Mouse (Mus musculus) adrenal gland, adult (tissue): ENCODE results near the gene Prmt1.
A peak's percentile ranks its signal among the peaks of the same experiment; 100 is the strongest.

Source experiments
- DNase-seq, 2 experiments: peaks; one replicate each; pipeline ENCODE4 v3.0.0; 2022 to 2023; ENCODE audit warnings: low spot score in 1 of 2; ENCODE audit not compliant: inconsistent age in 2 of 2

Prmt1 gene

GRCm38 (mm10) chr7:44983944-44984832 is 2.2 kb downstream of the Prmt1 start:
- no peak for DNase-seq

GRCm38 (mm10) chr7:44983085-44983484 is 3.3 kb downstream of the Prmt1 start:
- peak; percentile 87 to 97 for DNase-seq

DNA sequence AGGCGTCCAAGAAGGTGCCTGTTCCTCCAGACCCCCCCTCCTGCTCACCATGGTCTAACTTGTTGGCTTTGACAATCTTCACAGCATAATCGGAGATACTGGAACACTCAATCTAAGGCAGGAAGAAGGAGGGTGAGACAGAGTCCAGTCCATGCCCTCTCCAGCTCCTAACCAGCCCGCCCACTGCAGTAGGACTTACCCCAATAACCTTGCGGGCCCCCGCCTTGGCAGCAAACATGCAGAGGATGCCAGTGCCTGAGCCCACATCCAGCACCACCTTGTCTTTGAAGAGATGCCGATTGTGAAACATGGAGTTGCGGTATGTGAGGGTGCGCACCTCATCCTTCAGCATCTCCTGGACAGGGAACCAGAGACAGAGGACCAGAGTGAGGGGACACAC is 4.8 kb downstream of the Prmt1 start:
- DNase-seq: no peak

GRCm38 (mm10) chr7:44978300-44978699 is 8.1 kb downstream of the Prmt1 start:
- no peak for DNase-seq

DNA sequence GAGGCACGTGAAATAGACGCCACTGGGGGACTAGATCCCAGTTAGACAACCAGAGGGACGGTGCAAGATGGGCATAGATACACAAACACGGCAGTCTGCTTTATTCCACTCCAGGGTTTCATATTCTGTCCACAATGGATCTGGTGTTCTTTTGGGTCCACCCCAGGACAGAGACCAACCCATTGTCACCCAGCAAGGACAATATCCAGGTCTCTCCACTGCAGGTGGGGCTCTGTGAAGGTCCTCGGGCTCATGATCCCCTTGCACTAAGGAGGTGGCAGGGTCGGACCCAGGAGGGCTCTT is 11.3 kb downstream of the Prmt1 start:
- DNase-seq: peak in 1 of 2 experiments; percentile 56

DNA sequence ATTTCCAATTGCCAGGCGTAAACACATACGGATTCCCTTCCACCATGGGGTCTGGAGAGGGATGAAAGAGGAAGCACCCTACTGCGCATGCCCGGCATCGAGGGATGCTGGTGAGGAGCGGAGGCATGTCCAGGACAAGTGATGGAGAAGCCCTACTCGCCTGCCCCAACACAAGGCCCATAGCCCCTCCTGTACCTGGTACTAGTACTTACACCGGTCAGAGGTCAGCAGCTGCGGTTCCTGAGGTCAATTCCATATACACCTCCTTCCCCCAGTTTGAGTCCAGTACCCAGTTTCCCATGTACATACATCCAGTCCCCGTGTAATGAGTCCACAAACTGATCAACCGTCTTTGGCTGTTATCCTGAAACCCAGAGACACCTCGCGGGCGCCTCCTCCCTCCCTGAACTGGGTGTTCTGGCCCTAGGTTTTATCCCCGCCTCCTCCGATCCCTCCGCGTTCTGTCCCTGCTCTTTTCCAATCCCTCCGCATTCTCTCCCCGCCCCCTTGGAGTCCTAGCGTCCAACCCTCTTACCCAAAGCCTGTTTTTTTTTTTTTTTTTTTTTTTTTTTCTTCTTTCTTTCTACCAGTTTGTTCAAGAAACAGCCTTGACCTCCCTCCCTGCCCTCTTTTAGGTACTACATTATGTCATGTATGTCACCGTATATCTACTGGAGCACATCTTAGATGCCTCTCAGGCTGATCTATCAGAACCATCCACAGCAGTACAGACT is 11.8 kb downstream of the Prmt1 start, which contains the start of gene Cpt1c:
Cpt1c (minus strand) TSS at position 469 of the 734 bp plus-strand sequence.
- peak; percentile 87 to 93 for DNase-seq

DNA sequence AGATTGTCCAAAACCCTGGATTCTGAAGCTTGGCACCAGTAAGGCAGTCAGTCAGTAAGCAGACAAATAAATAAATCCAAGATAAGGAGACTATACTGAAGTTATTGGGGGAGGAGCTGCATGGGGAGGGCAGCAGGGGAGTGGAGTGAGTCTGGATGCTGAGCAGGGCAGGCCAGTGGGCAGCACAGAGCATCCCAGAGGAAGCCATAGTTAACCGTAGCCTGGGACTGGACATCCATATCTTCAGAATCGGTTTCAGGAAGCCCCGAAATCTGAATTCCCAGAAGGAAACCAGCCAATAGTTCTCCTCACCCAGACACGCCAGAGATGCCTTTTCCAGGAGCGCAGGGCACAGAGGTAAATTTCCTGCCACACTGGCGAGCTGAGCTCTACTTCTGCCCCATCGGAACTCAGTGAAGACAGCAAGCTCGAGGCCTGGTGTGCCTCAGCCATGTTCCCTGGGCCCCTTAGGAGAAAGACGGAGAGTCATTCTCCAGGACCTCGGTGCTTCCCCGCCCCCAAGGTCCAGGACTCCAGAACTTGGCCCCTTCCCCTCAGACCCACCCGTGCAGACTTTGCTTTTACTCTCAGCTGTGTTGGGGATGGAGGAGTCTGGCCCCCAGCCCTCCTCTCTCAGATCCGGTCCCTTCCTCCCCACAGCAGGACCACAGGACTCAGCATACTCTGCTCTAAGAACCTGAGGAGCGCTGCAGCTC is 12.8 kb downstream of the Prmt1 start:
- peak in 1 of 2 experiments; percentile 54 for DNase-seq

DNA sequence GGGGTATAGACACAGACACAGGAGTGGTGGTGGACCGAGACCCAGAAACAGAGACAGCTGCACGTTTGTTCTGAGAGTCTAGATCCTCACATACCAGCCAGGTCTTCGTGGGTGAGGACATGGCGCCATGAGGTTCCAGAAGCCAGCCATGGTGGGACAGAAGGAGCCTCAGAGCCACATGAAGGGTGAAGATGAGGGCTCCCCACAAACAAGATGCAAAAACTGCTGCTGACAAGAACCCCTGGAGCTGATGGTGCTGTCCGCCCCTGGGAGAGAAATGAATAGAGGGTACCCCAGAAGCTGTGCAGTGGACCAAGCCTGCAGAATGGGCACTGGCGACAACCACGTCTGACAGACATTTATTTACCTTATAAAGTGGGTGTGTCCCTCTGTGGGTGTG is 15.2 kb downstream of the Prmt1 start:
- DNase-seq: no peak

DNA sequence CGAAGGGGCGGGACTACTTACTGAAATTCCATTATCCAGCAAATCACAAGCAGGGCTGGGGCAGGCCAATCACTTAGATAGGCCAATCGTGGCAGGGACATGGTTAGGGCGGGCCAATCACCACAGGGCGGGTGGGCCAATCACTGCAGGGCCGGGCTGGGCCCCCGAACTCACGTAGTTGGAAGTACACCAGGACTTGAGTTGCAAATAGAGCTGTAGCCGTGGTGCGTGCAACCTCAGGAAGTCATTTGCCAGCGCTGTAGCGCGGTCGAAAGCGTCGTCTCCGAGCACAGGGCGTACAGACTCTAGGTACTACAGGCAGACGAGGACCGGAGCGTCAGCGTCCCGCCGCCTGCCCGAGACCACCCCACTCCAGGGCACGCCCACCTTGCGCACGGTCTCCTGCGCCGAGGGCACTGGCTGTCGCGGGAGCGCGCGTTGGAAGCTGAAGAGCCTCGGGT is 16.1 kb downstream of the Prmt1 start:
- peak; percentile 90 to 96 for DNase-seq

DNA sequence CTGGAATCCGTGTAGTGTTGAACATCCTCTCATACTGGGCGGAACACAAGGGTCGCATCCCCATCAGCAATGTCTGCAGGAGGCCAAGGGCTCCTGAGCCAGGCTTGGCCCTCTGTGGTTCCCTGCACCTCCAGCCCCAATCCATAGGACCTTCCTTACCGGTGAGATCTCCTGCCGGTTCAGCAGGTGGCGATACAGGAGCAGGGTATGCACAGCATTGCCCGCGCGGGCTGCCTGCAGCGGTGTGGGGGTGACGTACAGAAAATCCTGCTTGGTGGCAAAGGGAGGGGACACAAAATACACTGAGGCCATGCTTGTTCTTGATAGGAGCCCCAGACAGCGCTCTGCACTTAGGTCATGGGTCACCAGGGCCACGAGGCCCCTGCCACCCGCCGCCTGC is 19.7 kb downstream of the Prmt1 start:
- no peak for DNase-seq

DNA sequence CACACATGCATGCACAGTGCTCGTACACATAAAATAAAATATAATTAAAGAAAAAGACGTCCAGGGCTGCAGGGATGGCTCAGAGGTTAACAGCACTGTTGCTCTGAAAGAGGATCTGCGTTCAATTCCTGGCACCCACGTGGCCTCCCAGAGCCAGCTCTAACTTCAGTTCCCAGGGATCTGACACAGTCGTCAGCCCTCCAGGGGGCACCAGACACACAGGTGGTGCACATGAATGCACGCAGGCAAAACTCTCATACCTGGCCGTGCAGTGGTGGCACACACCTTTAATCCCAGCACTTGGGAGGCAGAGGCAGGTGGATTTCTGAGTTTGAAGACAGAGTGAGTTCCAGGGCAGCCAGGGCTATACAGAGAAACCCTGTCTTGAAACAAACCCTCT is 20.4 kb downstream of the Prmt1 start:
- no peak for DNase-seq

DNA sequence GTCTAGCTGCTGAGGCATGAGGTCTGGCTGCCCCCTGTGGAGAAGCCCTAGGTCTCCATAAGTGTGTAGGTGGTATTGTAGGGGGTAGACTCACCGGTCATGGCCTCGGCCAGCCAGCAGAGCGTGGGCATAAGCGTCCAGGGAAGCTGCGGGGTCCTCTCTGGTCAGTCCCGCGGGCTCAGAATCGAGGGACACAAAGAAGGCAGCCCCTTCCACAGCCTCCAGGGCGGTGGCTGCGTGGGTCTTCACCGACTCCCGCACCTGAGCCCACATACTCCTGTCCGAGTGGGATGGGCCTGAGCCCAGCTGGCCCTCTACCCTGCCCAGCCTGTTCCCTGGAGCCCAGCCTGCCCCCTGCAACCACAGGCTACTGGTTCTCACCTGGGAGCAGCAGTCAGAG is 21.4 kb downstream of the Prmt1 start:
- peak in 1 of 2 experiments; percentile 6 for DNase-seq

DNA sequence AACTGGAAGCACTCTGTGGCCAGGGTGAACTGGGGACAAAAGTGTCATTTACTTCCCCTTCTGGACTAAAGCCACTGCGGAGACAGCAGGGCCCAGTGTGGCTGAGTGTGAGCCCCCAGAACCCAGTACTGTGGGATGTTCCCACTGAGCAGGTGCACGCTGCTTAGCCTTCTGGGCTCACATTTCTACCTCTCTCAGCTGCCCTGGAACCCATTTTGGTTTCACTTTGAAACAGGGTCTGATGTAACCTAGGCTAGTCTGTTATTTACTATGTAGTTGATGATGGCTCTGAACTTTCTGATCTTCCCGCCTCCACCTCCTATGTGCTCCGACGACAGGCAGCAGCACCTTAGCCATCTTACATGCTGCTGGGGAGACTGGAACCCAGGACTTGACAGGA is 23.5 kb downstream of the Prmt1 start:
- DNase-seq: no peak

DNA sequence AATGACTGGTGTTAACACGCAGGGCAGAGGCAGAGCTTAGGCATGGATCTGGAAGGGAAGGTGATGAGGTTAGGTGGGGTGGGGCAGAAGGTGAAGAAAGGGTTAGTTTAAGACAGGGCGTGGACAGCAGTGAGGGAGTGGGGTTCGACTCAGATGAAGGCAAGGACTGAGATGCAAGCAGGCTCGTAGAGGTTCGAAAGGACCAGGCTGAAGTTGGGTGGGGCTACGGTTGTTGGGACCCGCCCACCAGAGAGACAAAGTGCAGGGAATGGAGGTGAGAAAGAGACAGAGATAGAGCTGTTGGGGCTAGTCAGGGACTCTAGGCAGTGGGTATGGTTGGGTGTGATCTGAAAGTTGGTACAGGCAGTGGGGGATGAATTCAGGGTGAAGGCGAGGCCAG is 24.0 kb downstream of the Prmt1 start:
- DNase-seq: peak in 1 of 2 experiments; percentile 18

GRCm38 (mm10) chr7:44960512-44960910 is 25.9 kb downstream of the Prmt1 start:
- DNase-seq: peak in 1 of 2 experiments; percentile 14

- DNase-seq: peak; percentile 8 to 24
These were observed 26.4 kb downstream of the Prmt1 start for GRCm38 (mm10) chr7:44959874-44960511.

DNA sequence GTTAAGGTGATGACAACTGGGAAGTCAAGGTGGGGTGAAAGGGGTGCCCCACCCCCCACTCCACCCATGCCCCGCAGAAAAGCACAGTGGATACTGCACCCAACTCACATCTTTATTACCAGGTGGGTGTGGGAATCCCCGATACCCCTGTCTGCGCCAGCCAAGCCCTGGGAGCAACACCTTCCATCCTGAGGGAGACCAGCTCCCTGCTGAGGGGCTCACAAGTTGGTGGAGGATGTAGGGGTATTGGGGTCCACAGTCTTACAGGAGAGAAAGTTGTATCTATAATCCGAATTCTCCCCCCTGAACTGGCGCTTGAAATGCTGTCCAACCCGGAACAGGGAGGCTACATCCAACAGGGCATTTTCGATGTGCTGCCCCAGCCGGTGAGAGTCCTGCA is 27.1 kb downstream of the Prmt1 start:
- no peak for DNase-seq

GRCm38 (mm10) chr7:44958208-44958607 is 28.2 kb downstream of the Prmt1 start:
- peak; percentile 40 to 78 for DNase-seq

DNA sequence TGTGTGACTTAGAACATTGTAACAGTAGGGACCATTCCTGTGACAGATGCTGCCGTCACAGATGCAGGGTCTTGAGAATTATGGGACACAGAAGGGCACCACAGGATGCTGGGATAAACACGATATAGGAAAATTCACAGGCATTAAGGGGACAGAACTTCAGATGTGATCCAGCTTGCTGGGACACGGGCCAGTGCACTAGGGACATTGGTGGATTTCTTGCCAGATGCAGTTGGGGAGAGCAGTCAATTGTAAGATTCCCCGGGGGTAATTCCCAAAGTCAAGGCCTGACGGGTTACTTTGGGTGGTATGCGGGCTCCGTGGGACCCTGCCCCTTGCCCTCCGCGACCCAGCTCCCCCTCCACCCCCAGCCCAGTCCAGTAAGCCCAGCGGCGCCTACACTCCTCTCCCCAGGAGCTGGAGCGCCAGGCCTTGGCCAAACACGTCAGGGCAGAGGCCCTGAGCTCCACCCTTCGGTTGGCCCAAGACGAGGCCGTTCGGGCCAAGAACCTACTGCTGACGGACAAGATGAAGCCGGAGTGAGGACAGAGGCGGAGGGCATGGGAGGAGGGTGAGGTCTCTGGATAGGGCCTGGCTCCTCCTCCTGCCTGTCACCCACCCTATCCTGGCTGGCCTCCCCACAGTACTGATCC is 29.1 kb downstream of the Prmt1 start:
- DNase-seq: peak; percentile 23 to 51

- peak; percentile 13 to 20 for DNase-seq
These were observed 30.1 kb downstream of the Prmt1 start for GRCm38 (mm10) chr7:44956266-44956665.
